Mouse (Mus musculus) T-helper 17 cell (primary cell): ENCODE data around the gene Sparc.

Experiments
- in situ Hi-C, 2 experiments: fragments of 300-600 bp; cut with MboI, MseI; formaldehyde crosslinking; loops; 1 replicate in 1 of 2; 2 replicates in 1 of 2; pipeline ENCODE4 v1.15.1; 2025; ENCODE audit warnings: high pct_unique_total_duplicates in 2 of 2

Gene Sparc

DNA sequence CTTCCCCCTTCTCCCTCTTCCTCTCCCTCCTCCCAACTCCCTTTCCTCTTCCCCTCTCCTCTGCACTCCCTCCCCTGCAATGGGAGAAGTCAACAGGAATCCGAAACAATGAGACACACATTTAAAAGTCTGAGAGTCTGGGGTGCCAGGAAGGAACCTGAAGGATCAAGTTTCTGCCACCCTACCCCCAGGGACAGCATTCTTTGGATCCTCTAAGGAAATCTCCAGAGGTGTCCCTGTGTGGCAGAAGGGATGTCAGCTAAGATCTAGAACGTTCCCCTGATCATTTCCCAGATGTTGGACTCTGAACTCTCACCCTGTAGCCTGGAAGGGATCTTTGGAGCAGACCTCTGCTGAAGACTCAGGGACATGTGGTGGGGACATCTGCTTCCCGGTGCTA is 12.5 kb downstream of the Sparc start:
- in situ Hi-C loops, result no loop called here

DNA sequence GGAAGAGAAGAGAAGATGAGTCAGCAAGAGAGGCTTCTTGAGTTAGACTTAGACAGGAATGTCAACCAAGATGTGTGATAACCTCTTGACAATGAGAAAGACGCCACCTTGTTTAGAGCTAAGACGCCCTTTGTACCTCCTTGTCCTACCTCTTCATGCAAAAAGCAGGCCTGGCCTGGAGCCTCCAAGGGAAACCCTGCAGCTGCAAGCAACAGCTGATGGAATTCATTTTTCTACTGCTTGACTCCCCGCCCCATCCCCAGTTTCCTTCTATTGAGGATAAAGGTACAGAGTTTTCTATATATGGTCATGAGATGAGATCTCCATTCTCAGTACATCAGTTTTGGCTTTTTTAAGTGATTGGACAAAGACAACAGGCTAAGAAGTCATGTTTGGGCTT is 13.0 kb downstream of the Sparc start:
- in situ Hi-C loops, result no loop called here

DNA sequence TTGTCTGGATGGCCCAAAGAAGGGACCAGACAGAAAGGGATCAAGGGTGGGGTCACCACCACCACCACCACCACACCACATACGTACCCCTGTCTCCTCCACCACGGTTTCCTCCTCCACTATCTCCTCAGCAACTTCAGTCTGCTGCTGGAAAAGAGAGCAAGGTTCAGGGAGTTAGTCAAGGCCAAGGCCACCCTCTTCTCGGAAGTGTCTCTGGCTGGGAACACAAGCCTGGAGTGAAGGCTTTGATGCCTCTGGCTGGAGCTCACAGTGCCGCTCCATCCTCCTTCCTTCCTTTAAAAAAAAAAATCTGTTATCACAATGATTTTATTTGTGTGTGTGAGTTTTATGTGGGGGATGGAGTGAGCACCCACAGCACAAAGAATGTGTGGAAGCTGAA is 15.8 kb downstream of the Sparc start:
- in situ Hi-C loops, result no loop called here

DNA sequence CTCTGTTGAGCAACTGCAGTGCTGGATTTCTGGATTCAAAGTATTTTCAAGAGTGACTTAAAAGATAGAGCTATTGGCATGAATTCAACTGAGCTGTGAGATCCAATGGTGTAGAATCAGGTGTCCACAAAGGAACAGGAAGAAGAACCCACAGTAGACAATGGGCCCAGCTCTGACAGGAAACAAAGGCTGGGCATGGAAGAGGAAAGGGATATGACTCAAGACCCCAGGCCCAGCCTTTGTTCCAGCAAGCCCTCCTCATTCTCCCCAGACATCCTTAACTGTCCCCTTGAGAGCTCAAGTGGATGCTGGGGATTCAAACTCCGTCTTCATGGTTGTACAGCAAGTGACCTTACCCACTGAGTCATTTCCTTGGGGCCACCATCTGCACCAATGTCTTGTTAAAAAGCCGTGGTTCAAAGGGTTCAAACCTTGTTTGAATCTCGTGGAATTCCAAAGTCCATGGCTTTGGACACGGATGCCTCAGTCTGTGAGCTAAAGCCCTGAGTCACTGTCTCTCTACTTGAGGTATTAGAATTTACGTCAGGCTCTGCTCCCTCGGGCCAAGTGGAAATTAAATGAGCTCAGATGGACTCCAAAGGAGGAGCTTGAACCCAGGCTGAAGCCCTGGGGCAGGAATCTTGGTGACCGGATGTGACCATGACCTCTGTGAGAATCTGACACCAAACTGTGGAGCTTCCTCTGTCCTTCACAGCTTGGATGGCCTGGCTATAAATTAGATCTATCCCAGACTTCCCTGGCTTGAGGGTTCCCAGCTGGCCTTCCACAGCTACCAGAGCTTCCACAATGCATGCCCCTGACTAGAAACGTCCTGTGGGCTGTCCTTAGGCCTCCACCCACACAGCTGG is 17.1 kb downstream of the Sparc start:
- in situ Hi-C loops, result no loop called here

DNA sequence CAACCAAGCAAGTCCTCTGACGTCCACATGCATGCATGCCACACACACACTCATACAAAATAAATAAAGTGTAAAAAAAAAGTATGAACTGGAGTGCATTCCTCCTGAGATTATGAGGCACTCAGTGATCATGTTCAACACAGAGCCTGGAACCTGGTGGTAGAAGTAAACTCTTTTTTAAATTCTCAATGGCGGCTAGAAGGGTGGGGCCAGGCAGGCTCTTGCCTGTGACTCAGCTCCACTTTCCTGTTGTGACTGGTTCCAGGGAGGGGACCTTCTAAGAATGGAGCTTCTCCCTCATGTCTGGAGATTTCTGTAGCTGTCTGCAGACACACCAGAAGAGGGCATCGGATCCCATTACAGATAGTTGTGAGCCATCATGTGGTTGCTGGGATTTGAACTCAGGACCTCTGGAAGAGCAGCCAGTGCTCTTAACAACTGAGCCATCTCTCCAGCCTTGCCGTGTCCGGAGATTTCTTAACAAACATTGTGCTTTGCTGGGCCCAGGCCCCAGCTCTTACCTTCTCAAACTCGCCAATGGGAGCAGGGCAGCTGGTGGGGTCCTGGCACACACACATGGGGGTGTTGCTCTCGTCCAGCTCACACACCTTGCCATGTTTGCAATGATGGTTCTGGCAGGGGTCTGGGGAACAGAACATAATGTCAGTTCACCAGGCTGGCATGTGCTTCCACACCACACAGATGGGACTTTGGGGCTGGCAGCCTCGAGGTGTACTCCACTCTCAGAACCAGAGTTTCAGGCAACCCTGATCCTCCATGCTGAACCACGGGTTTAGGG is 18.1 kb downstream of the Sparc start:
- in situ Hi-C loops, result no loop called here

DNA sequence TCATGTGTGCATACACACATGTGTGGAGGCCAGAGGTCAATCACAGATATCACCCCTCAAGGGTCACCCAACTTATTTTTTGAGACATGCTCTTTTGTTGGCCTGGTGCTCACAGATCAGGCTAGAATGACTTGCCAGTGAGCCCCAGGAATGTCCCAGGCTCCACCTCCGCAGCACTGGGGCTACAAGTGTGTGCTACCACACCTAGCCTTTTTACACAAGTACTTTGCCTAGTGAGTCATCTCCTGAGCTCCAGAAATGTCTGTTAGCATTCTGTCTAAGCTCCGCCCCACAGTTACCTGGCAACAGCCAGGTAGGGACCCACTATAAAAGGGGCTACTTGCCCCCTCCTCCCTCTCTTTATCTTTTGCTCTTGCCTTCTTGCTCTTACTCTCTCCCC is 22.1 kb downstream of the Sparc start:
- in situ Hi-C loops, result no loop called here

DNA sequence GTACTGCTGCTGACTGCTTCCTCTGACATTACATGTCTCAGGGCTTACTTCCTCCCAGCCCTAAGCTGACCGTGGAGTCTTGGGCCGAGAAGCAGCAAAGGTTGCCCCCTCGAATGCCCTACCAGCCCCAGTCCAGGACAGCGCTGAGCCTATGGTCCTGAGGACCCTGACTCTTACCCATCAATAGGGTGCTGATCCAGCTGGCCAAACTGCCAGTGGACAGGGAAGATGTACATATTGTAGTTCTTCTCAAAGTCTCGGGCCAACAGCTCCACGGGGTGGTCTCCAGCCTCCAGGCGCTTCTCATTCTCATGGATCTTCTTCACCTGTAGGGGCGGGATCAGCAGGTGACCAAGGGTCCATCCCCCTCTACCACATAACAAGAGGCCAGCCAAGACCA is 24.6 kb downstream of the Sparc start:
- in situ Hi-C loops, result loop anchor here (5.0 to 25.0 kb wide), 2 partner anchors 44 to 211 kb away; partner anchors contain the start of gene Slc36a2 (in 1 of the 2)

DNA sequence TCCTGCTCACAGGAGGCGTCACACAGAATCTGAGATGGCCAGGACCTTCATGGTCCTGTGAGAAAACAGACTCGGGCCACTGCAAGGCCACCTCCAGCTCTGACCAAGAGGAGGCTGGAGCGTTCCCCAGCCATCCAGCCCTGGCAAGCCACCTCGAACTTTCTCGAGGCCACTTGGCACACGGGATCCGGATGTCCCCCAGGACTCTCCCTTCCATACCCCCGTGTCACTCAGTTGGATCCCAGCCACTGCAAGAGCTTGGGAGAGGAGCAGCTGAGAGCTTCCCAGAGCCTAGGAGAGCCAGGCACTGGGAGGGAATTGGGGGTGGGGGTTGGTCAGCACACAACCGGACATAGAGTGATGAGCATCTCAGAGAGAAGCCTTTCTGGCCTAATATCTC is 25.5 kb downstream of the Sparc start:
- in situ Hi-C loops, result loop anchor here (5.0 to 25.0 kb wide), 2 partner anchors 45 to 210 kb away; partner anchors contain the start of gene Slc36a2 (in 1 of the 2)

DNA sequence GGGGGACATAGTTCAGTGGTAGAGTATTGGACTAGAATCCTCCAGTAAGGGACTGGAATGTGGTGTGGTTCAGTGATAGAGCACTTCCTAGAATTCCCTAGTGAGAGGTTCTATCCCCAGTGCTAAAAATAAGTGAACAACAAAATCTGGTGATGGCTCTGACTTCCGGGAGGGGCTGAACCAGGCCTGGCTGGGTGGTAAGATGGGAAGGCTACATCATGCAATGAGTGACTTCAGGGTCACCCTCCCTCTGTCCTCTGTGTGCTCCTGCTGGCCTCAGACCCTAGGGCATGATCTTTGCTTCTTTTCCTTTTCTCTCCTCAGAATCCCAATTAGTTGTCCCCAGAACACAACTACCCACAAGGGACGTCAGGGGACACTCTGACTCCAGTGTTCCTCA is 25.9 kb downstream of the Sparc start:
- in situ Hi-C loops, result loop anchor here (5.0 to 25.0 kb wide), 2 partner anchors 45 to 210 kb away; partner anchors contain the start of gene Slc36a2 (in 1 of the 2)

DNA sequence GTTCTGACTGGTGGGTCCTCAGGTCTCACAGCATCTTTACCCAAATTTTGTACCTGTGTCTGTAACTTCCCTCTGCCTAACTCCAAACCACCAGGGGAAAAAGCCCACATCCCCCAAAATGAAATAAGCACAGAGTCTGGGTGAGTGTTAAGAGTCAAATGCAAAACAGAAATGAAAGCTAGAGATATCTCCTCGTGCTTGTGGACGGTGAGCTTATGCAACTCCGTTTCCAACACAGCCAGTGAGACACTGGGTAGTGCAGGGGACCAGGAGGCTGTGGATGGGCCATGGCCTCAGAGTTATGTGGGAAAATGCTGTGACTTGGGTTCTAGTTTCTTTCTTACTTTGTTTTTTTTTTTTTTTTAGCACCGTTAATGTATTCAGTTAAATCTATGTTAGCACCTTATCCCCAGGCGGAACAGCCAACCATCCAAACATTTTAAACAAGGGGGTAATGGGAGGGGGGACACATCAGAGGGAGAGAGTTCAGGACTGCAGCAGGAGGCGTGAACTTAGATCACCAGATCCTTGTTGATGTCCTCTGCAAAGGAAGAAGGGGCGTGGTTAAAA is 27.8 kb downstream of the Sparc start:
- in situ Hi-C loops, result loop anchor here (5.0 to 25.0 kb wide), 2 partner anchors 47 to 208 kb away; partner anchors contain the start of gene Slc36a2 (in 1 of the 2)

DNA sequence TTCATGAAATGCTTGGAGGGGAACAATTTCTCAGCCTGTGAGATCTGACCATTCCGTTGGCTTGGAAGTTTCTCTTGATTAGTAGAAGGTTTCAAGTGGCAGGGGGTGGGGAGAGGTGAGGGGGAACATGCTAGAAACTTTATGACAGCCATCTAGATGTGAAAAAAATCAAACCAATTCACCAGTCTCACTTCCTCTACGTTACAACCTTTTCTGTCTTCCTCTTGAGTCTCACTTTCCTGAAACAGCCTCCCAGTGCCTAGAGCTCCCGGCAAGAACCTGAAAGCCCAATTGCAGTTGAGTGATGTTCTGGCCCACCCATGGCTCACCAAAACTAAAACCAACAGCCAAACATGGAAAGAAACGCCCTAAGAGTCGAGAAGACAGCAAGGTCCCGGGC is 28.4 kb downstream of the Sparc start:
- in situ Hi-C loops, result loop anchor here in 1 of 2 experiments (25.0 kb wide), 1 partner anchor 207 kb away; the partner anchor contains the start of gene Slc36a2

DNA sequence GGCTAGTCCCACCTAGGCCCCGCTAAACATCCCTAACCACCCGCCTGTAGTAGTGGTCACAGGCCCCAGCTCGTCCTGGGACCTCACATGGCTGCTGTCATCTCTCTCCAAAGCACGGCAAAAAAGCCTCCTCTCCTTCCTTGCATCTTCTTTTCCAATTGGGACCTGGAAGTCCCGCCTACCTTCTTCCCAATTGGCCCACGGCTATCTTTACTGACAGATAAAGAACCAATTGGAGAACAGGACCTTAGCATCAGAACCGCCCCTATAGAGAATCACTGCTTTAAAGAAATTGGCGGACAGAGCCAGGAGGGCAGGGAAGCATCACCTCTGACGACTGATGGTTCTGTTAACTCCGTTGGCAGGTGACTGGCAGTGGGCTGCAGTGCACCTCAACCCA is 30.5 kb downstream of the Sparc start:
- in situ Hi-C loops, result loop anchor here in 1 of 2 experiments (25.0 kb wide), 1 partner anchor 205 kb away; the partner anchor contains the start of gene Slc36a2

DNA sequence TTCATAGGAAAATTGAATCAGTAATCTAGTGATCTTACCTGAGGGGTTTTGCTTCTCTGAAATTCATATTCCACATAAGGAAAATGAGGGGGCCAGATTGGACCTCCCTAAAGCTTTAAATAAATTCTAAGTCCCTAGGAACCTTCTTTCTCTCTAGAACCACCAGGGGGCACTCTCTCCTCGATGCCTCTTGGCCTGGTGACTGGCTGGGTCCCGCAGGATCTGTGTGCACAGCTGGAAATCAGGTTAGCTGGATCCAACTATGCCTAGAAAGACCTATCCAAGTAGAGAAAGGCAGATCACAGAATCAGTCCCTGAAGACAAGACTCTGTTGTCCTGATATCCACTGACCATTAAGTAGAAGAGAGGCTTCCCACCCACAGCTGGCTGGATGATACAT is 33.2 kb downstream of the Sparc start:
- in situ Hi-C loops, result loop anchor here (10.0 to 25.0 kb wide), 3 partner anchors 195 to 385 kb away; partner anchors contain the start of gene Slc36a2 (in 1 of the 2)

DNA sequence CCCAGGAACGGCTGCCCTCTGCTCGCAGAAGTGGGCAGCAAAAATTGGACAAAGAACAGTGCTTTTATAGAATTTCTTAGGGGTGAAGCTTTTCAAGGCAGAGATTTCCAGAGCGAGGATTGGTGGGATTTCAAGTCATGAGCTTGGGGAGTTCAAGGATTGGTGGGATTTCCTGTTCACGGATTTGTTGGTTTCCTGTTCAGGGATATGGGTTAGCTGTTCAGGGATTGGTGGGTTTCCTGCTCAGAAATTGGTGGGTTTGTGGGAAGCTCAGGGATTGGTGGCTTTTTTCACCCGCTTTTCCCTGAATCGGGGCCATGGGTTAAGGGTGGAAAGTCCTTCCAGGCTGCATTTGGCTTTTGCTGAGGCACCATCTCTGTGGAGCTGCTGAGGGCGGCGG is 35.4 kb downstream of the Sparc start:
- in situ Hi-C loops, result loop anchor here (10.0 to 25.0 kb wide), 3 partner anchors 193 to 383 kb away; partner anchors contain the start of gene Slc36a2 (in 1 of the 2)

DNA sequence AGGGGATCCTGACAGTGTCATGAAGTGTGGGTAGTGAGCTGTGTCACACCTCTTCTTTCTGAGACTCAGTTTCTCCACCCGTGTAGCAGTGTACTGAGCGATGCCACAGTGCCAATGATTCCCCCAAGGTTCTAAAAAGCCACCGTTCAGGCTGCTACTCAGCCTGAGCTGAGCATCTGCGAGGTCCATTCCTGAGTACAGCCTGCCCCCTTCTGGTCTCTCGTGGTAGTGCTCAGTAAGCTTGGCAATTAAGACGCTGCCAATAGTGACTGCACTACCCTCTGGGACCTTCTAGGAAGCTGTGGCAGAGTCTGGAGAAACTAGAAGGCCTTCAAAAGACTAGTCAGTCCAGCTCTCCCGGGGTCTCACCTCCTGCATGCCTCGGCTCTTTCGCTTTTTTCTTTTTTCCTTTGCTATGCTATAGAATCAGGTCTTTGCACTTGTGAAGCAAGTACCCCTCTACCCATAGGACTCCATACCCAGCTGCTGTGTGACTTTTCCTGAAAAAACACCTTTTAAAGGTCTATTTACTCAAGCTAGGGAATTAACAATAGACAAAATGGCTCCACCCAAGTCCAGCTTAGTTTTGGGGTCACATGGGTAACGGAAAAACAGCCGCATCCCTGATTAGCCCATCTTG is 36.4 kb downstream of the Sparc start:
- in situ Hi-C loops, result loop anchor here (10.0 to 25.0 kb wide), 3 partner anchors 192 to 382 kb away; partner anchors contain the start of gene Slc36a2 (in 1 of the 2)

DNA sequence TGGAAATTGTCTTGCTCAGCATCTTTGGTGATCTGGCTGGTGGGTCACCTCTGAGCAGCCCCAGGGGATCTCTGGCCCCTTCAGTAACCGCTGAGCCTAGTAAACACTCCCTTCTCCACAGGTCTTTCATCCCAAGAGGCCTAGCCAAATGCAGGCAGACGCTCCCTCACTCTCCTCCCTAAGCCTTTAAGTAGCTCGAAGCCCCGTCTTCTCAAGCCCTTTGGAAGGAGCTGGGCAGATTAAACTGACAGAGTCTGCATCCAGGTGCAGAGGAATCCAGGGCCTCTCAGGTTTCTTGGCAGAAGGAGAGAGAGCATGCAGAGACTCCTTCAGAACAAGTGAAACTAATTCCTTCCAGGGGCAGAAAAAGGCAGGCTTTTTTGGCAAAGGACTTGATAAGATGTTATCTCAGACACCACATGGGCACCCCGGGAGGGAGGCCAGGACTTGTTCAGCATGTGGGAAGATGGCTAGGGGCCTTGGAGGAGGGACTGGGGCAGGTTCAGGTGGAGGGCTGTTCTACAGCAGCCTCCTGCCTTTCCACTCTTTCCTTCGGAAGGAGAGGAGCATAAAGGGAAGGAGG is 39.4 kb downstream of the Sparc start:
- in situ Hi-C loops, result loop anchor here (5.0 to 25.0 kb wide), 4 partner anchors 59 to 379 kb away; partner anchors contain the start of gene Slc36a2 (in 1 of the 2)

DNA sequence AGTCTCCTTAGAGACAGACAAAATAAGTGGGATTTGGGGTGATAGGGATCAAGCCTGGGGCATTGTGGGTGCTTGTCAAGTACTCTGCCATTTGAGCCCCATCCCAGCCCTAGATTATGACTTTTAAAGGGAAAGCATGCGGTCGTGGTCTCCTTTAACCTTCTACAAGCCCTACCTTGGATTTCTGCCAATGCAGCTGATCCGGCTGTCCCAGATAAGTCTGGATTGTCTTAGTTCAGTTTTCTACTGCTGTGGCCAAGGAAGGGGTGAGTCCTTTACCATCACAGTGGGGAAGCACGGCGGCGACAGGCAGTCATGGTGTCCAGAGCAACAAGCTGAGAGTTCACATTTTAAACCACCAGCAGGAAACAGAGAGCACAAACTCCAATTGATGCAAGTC is 42.1 kb downstream of the Sparc start:
- in situ Hi-C loops, result loop anchor here (5.0 to 25.0 kb wide), 4 partner anchors 61 to 376 kb away; partner anchors contain the start of gene Slc36a2 (in 1 of the 2)

DNA sequence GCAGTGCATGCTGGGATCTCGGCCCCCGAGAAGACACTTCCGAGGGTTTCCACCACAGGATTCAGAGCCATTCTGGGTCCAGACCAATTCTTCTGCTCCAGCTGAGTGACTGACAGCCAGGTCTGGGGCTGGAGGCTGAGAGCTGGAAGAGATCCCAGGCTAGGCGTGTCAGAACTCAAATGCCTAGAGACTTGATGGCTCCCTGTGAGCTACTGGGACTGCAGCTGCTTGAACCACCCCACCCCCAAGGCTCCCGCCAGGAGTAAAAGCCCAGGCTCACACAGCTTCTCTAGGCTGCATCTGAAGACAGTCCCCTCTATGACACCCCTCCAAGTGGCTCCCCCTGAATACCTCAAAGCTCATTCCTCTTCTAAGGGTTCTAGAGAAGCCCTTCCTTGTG is 44.6 kb downstream of the Sparc start:
- in situ Hi-C loops, result loop anchor here in 1 of 2 experiments (25.0 kb wide), 1 partner anchor 191 kb away; the partner anchor contains the start of gene Slc36a2

DNA sequence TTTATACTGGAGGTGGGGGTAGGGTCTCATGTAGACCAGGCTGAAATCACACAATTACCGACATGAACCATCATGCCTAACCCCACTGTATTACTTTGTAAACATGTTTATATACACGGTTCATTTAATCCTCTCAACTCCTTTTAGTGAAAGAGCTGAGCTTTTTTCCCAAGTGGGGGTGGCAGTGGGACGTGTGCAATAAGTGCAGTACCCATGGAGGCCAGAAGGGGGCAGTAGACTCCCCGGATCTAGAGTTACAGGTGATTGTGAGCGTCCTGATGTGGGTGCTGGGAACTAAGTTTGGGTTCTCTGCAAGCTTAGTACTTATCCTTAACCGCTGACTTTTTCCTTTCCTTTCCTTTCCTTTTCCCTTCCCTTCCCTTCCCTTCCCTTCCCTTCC is 49.1 kb downstream of the Sparc start:
- in situ Hi-C loops, result no loop called here

DNA sequence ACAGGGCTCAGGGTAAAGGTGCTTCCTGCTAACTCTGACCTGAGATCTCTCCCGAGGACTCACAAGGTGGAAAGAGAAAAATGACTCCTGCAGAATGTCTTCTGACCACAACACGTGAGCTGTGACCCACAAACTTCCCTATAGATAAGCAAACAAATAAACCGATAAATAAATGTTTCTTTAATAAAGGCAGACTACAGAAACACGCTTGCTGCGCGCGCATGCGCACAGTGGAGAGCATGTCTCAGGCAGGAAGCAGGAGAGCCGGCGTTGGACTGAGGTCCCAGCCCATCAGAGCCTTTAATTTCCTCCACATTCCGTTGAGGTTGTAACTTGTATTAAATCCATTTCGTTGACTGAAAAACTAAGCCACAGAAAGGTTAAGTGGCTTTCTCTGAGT is 49.6 kb downstream of the Sparc start:
- in situ Hi-C loops, result no loop called here
